Mouse (Mus musculus): ENCODE results near the gene Uqcrfs1. TPM values are rescaled to one million over a fixed set of nuclear protein-coding genes. Genes with fewer than 3 reads are reported as not detected.

Uqcrfs1 gene
- 234 and 249 TPM in 2 replicates for polyA plus RNA-seq (2014; fragmentation: Nextera tagmentation; extraction: Ambion mirVana)

- Histone ChIP-seq H3K4me1 (replicated peaks; ENCODE audit: control insufficient read depth, insufficient read depth, low read length) (peaks cover 3% of the 10 kb centered on the region; the same call in 1 of the 2 replicates), H3K9me3 (ENCODE audit: control insufficient read depth, low read length) (no peaks in the 10 kb centered on the region), H3K4me3 (ENCODE audit: low read depth, low read length) (peak within 1 kb of the TSS; percentile 97), H3K9ac (ENCODE audit: low read length) (peak within 1 kb of the TSS; percentile 93), H3K27ac (ENCODE audit: low read depth, low read length) (peak within 1 kb of the TSS; percentile 37; the same call in 1 of the 2 replicates), H3K27me3 (ENCODE audit: control insufficient read depth, insufficient read depth, low read length) (no peaks in the 10 kb centered on the region), H3K36me3 (ENCODE audit: control insufficient read depth, insufficient read depth, low read length) (no peaks in the 10 kb centered on the region; the same call in 1 of the 2 replicates), H3K4me2 (ENCODE audit: low read depth, low read length, severe bottlenecking) (peak within 1 kb of the TSS; percentile 76)
- under 1% methylated on average over 82 of the region's 82 CpGs for WGBS
- ATAC-seq (replicated peaks; ENCODE audit: low FRiP score) (peak; percentile 99), DNase-seq (ENCODE audit: low spot score) (peak; percentile 99)
Observed at GRCm38 (mm10) chr13:30544856-30545604, at the start of gene Uqcrfs1. TSS of gene Uqcrfs1 (minus strand) at chr13:30545362.

DNA sequence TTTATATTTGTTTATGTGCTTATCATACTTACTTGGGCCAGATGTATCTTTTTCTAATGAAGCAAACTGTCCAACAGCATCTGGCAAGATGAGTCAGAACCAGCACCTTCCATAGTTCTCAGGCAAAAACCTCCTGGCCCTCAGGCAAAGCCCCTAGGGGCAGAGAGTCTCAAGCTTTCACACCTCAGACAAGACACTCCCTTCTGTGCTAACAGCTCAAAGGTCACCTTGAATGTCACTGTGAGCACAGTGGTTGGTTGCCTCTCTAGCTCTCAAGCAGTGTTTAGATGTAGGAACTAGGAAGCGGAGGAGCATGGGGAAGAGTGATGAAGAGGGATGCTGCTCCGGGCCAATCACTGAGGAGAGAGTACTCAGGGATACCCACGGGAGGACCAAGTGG, 40.6 kb upstream of the Uqcrfs1 start:
- H3K9ac ChIP-seq (ENCODE audit: low read length): no peak overlapping the region
- no peaks in the 10 kb centered on the region for H3K36me3 ChIP-seq (ENCODE audit: control insufficient read depth, insufficient read depth, low read length)
- WGBS: 93% methylated on average over 3 of the region's 3 CpGs
- no peak overlapping the region for H3K4me2 ChIP-seq (ENCODE audit: low read depth, low read length, severe bottlenecking)
- no peaks in the 10 kb centered on the region for H3K27me3 ChIP-seq (ENCODE audit: control insufficient read depth, insufficient read depth, low read length)
- H3K4me3 ChIP-seq (ENCODE audit: low read depth, low read length): no peak overlapping the region
- DNase-seq (ENCODE audit: low spot score) (no peak), ATAC-seq (replicated peaks; ENCODE audit: low FRiP score) (no peak)
- H3K4me1 ChIP-seq (replicated peaks; ENCODE audit: control insufficient read depth, insufficient read depth, low read length): no peaks in the 10 kb centered on the region
- no peaks in the 10 kb centered on the region for H3K9me3 ChIP-seq (ENCODE audit: control insufficient read depth, low read length)
- no peak overlapping the region for H3K27ac ChIP-seq (ENCODE audit: low read depth, low read length)

DNA sequence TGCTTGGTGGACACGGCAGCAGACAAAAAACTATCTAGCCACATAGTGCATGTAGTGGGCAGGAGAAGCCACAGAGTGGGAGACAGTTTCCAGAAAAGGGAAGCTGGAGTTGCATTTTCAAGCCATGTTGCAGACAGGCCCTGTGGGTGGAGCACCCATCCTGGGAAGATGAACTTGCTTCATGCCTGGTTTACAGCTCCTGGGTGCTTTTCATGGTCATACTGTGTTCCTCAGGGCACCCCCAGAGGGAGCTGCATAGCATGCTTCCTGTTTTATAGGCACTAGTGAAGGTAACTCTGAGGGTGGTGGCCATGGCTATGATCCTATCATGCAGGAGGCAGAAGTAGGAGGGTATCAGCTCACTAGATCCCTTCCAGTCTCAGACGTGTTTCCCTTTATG, 37.4 kb upstream of the Uqcrfs1 start:
- 75% methylated on average over 2 of the region's 2 CpGs for WGBS
- H3K4me1 ChIP-seq (replicated peaks; ENCODE audit: control insufficient read depth, insufficient read depth, low read length): no peaks in the 10 kb centered on the region
- H3K4me2 ChIP-seq (ENCODE audit: low read depth, low read length, severe bottlenecking): no peak overlapping the region
- no peak overlapping the region for H3K9ac ChIP-seq (ENCODE audit: low read length)
- ATAC-seq (replicated peaks; ENCODE audit: low FRiP score): no peak
- H3K9me3 ChIP-seq (ENCODE audit: control insufficient read depth, low read length): no peaks in the 10 kb centered on the region
- H3K27ac ChIP-seq (ENCODE audit: low read depth, low read length): no peak overlapping the region
- no peak overlapping the region for H3K4me3 ChIP-seq (ENCODE audit: low read depth, low read length)
- H3K27me3 ChIP-seq (ENCODE audit: control insufficient read depth, insufficient read depth, low read length): no peaks in the 10 kb centered on the region
- H3K36me3 ChIP-seq (ENCODE audit: control insufficient read depth, insufficient read depth, low read length): no peaks in the 10 kb centered on the region
- no peak for DNase-seq (ENCODE audit: low spot score)

DNA sequence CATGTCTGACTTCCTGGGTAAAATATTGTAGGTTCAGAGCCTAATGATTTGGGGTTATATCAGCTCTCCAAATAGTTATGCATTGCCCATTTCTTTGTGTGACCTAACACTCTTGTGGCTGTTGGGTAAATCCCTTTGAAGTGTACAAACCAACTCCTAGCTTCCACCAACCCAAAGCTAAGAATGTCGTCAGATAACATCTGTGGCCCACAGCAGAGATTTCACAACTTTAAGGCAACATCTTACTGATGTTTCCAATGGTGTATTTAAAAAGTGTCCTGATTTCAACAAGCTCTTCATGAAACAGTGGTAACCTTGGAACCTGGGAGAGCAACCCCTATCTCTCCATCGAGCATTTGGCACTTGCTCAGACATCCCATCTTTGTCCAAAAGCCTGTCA, 33.6 kb upstream of the Uqcrfs1 start:
- H3K9me3 ChIP-seq (ENCODE audit: control insufficient read depth, low read length): no peaks in the 10 kb centered on the region; the same call in 1 of the 2 replicates
- H3K36me3 ChIP-seq (ENCODE audit: control insufficient read depth, insufficient read depth, low read length): no peaks in the 10 kb centered on the region
- no peaks in the 10 kb centered on the region for H3K27me3 ChIP-seq (ENCODE audit: control insufficient read depth, insufficient read depth, low read length)
- H3K4me3 ChIP-seq (ENCODE audit: low read depth, low read length): no peak overlapping the region
- no peaks in the 10 kb centered on the region for H3K4me1 ChIP-seq (replicated peaks; ENCODE audit: control insufficient read depth, insufficient read depth, low read length)
- no peak overlapping the region for H3K4me2 ChIP-seq (ENCODE audit: low read depth, low read length, severe bottlenecking)
- H3K27ac ChIP-seq (ENCODE audit: low read depth, low read length): no peak overlapping the region
- DNase-seq (ENCODE audit: low spot score): no peak
- no peak for ATAC-seq (replicated peaks; ENCODE audit: low FRiP score)
- H3K9ac ChIP-seq (ENCODE audit: low read length): no peak overlapping the region
- 83% methylated on average over 2 of the region's 2 CpGs for WGBS

DNA sequence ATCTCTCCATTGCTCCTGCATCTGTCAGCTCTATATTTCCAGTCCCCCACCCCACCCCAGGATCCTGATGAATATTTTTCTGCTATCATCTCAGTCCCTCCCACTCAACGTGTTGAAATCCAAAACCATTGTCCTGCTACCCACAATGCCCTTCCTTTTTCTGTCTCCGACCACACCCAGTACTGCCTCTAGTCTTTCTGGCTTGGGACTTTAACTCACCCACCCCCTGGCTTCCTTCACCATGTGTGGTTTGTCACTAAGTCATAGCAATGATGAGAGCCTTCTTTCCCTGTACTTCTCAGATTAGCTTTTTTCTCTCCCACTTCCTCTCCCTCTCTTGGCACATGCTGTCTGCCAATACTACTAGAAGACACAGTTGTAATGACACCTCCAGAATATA, 31.7 kb upstream of the Uqcrfs1 start:
- Histone ChIP-seq H3K4me2 (ENCODE audit: low read depth, low read length, severe bottlenecking) (no peak overlapping the region), H3K4me1 (replicated peaks; ENCODE audit: control insufficient read depth, insufficient read depth, low read length) (no peaks in the 10 kb centered on the region), H3K27me3 (ENCODE audit: control insufficient read depth, insufficient read depth, low read length) (no peaks in the 10 kb centered on the region), H3K9me3 (ENCODE audit: control insufficient read depth, low read length) (no peaks in the 10 kb centered on the region; the same call in 1 of the 2 replicates), H3K27ac (ENCODE audit: low read depth, low read length) (no peak overlapping the region), H3K9ac (ENCODE audit: low read length) (no peak overlapping the region), H3K36me3 (ENCODE audit: control insufficient read depth, insufficient read depth, low read length) (no peaks in the 10 kb centered on the region), H3K4me3 (ENCODE audit: low read depth, low read length) (no peak overlapping the region)
- DNase-seq (ENCODE audit: low spot score) (no peak), ATAC-seq (replicated peaks; ENCODE audit: low FRiP score) (no peak)
- 65% methylated on average over 2 of the region's 2 CpGs for WGBS

GRCm38 (mm10) chr13:30572971-30573370, 27.8 kb upstream of the Uqcrfs1 start:
- DNase-seq (ENCODE audit: low spot score): no peak
- Histone ChIP-seq H3K36me3 (ENCODE audit: control insufficient read depth, insufficient read depth, low read length) (no peaks in the 10 kb centered on the region), H3K4me2 (ENCODE audit: low read depth, low read length, severe bottlenecking) (no peak overlapping the region), H3K27me3 (ENCODE audit: control insufficient read depth, insufficient read depth, low read length) (no peaks in the 10 kb centered on the region), H3K4me3 (ENCODE audit: low read depth, low read length) (no peak overlapping the region), H3K4me1 (replicated peaks; ENCODE audit: control insufficient read depth, insufficient read depth, low read length) (no peaks in the 10 kb centered on the region), H3K27ac (ENCODE audit: low read depth, low read length) (no peak overlapping the region), H3K9ac (ENCODE audit: low read length) (no peak overlapping the region), H3K9me3 (ENCODE audit: control insufficient read depth, low read length) (no peaks in the 10 kb centered on the region; the same call in 1 of the 2 replicates)
- WGBS: 77% methylated on average over 4 of the region's 4 CpGs
- no peak for ATAC-seq (replicated peaks; ENCODE audit: low FRiP score)

- Histone ChIP-seq H3K4me2 (ENCODE audit: low read depth, low read length, severe bottlenecking) (no peak overlapping the region), H3K4me3 (ENCODE audit: low read depth, low read length) (no peak overlapping the region), H3K9ac (ENCODE audit: low read length) (no peak overlapping the region), H3K27me3 (ENCODE audit: control insufficient read depth, insufficient read depth, low read length) (no peaks in the 10 kb centered on the region), H3K27ac (ENCODE audit: low read depth, low read length) (no peak overlapping the region), H3K36me3 (ENCODE audit: control insufficient read depth, insufficient read depth, low read length) (no peaks in the 10 kb centered on the region), H3K4me1 (replicated peaks; ENCODE audit: control insufficient read depth, insufficient read depth, low read length) (no peaks in the 10 kb centered on the region), H3K9me3 (ENCODE audit: control insufficient read depth, low read length) (no peaks in the 10 kb centered on the region)
- ATAC-seq (replicated peaks; ENCODE audit: low FRiP score) (no peak), DNase-seq (ENCODE audit: low spot score) (no peak)
- WGBS: 91% methylated on average over 1 of the region's 1 CpGs
Observed at GRCm38 (mm10) chr13:30570182-30570581, 25.0 kb upstream of the Uqcrfs1 start.

GRCm38 (mm10) chr13:30567571-30567970, 22.4 kb upstream of the Uqcrfs1 start:
- H3K4me2 ChIP-seq (ENCODE audit: low read depth, low read length, severe bottlenecking): no peak overlapping the region
- H3K27me3 ChIP-seq (ENCODE audit: control insufficient read depth, insufficient read depth, low read length): no peaks in the 10 kb centered on the region
- no peak overlapping the region for H3K4me3 ChIP-seq (ENCODE audit: low read depth, low read length)
- H3K9ac ChIP-seq (ENCODE audit: low read length): no peak overlapping the region
- ATAC-seq (replicated peaks; ENCODE audit: low FRiP score) (no peak), DNase-seq (ENCODE audit: low spot score) (no peak)
- no peaks in the 10 kb centered on the region for H3K9me3 ChIP-seq (ENCODE audit: control insufficient read depth, low read length)
- WGBS: 79% methylated on average over 7 of the region's 7 CpGs
- no peaks in the 10 kb centered on the region for H3K4me1 ChIP-seq (replicated peaks; ENCODE audit: control insufficient read depth, insufficient read depth, low read length)
- H3K27ac ChIP-seq (ENCODE audit: low read depth, low read length): no peak overlapping the region
- no peaks in the 10 kb centered on the region for H3K36me3 ChIP-seq (ENCODE audit: control insufficient read depth, insufficient read depth, low read length)

GRCm38 (mm10) chr13:30566767-30567166, 21.6 kb upstream of the Uqcrfs1 start:
- H3K27ac ChIP-seq (ENCODE audit: low read depth, low read length): no peak overlapping the region
- WGBS: 66% methylated on average over 8 of the region's 8 CpGs
- no peaks in the 10 kb centered on the region for H3K36me3 ChIP-seq (ENCODE audit: control insufficient read depth, insufficient read depth, low read length)
- H3K4me2 ChIP-seq (ENCODE audit: low read depth, low read length, severe bottlenecking): no peak overlapping the region
- H3K4me1 ChIP-seq (replicated peaks; ENCODE audit: control insufficient read depth, insufficient read depth, low read length): no peaks in the 10 kb centered on the region
- ATAC-seq (replicated peaks; ENCODE audit: low FRiP score) (no peak), DNase-seq (ENCODE audit: low spot score) (no peak)
- H3K27me3 ChIP-seq (ENCODE audit: control insufficient read depth, insufficient read depth, low read length): no peaks in the 10 kb centered on the region
- H3K9ac ChIP-seq (ENCODE audit: low read length): no peak overlapping the region
- no peak overlapping the region for H3K4me3 ChIP-seq (ENCODE audit: low read depth, low read length)
- H3K9me3 ChIP-seq (ENCODE audit: control insufficient read depth, low read length): no peaks in the 10 kb centered on the region

All from forebrain, embryonic 11.5 days (tissue).